Comparison of ENCODE assay signal across 11 mouse cellular contexts in the genomic region with DNA sequence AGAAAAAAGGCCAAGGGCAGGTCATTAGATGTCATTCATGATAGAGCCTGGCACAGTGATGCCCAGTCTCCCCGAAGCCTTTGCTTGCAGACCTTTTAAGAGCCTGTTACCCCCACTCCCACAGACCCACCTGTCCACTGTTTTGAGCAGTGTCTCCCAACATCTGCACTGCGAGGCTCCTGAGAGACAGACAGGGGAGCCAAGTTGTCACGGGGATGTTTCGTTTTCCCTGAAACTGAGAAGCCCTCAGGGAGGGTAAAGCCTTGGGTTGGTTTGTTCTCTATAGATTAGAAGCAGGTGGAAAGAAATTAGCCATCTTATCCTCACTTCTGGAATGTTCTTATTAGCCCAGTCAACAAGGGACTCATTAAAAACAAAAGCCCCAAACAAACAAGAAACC. TPM values are rescaled to one million over a fixed set of nuclear protein-coding genes. Genes with fewer than 3 reads are reported as not detected.
DNase-seq lines count a peak whose midpoint lies in the region; ATAC-seq and TF ChIP-seq lines count a peak whose summit lies in the region.
"Had no signal": no experiment of that assay in that cellular context is flagged by ENCODE, and none has a peak within 500 bp of the region (broad histone marks: within the 10 kb centered on the region; RNA-seq: fewer than 3 reads in every experiment).

No protein-coding gene starts in this region.

- DNase-seq in gastrocnemius, adult 18-20 months (ENCODE audit: low spot score): peak; percentile 39
- DNase-seq in gastrocnemius, postnatal 4 days (ENCODE audit: low spot score in 2 of 2): no peak
- DNase-seq in lung, embryonic 14.5 days: no peak
- DNase-seq in lung, adult 18-20 months: no peak
- DNase-seq in embryonic facial prominence, embryonic 14.5 days (ENCODE audit: low spot score): peak; percentile 61
- no peak for DNase-seq in liver, embryonic 14.5 days (ENCODE audit: low read depth in 3 of 3, low spot score in 3 of 3)
- no peak for DNase-seq in adrenal gland, adult 18-20 months (ENCODE audit: low spot score in 2 of 2)
- DNase-seq in embryo, embryonic 11 days: no peak
- DNase-seq: cerebellum, adult 11-12 months had no signal

- H3K36me3 ChIP-seq in lung, embryonic 14.5 days (ENCODE audit: insufficient read depth): no peaks in the 10 kb centered on the region
- no peaks in the 10 kb centered on the region for H3K36me3 ChIP-seq in embryonic facial prominence, embryonic 14.5 days (ENCODE audit: control insufficient read depth, insufficient read depth, low read length)
- no peaks in the 10 kb centered on the region for H3K36me3 ChIP-seq in liver, embryonic 14.5 days (replicated peaks; ENCODE audit: control insufficient read depth, insufficient read depth, low read depth)
- H3K36me3 ChIP-seq: limb, embryonic 15.5 days had no signal

- H3K27ac ChIP-seq in lung, embryonic 14.5 days (ENCODE audit: low read depth): peak overlapping the region; percentile 6; the same call in 1 of the 2 replicates
- no peak overlapping the region for H3K27ac ChIP-seq in embryonic facial prominence, embryonic 14.5 days (replicated peaks; ENCODE audit: low read depth, low read length)
- no peak overlapping the region for H3K27ac ChIP-seq in liver, embryonic 14.5 days
- H3K27ac ChIP-seq: limb, embryonic 15.5 days had no signal

- no peak overlapping the region for H3K4me3 ChIP-seq in lung, embryonic 14.5 days (ENCODE audit: low read depth, low read length)
- H3K4me3 ChIP-seq in embryonic facial prominence, embryonic 14.5 days (ENCODE audit: low read depth, low read length): no peak overlapping the region
- no peak overlapping the region for H3K4me3 ChIP-seq in liver, embryonic 14.5 days (ENCODE audit: insufficient read depth in 1 of 2, low read depth in 2 of 2, low read length in 2 of 2)
- H3K4me3 ChIP-seq: limb, embryonic 15.5 days had no signal

- H3K27me3 ChIP-seq in lung, embryonic 14.5 days (ENCODE audit: insufficient read depth, low read length): no peaks in the 10 kb centered on the region
- H3K27me3 ChIP-seq in embryonic facial prominence, embryonic 14.5 days (replicated peaks; ENCODE audit: control insufficient read depth, insufficient read depth, low read length): no peaks in the 10 kb centered on the region
- H3K27me3 ChIP-seq in liver, embryonic 14.5 days (ENCODE audit: control insufficient read depth, insufficient read depth, low read length): no peaks in the 10 kb centered on the region
- H3K27me3 ChIP-seq: limb, embryonic 15.5 days had no signal

- no peak for TF ChIP-seq EP300 in liver, embryonic 14.5 days (IDR thresholded peaks at IDR 0.05; ENCODE audit: low read depth)

- 35% methylated on average over 4 of the region's 4 CpGs for WGBS in lung, embryonic 14.5 days
- WGBS in embryonic facial prominence, embryonic 14.5 days: 16% methylated on average over 4 of the region's 4 CpGs
- 9% methylated on average over 4 of the region's 4 CpGs for WGBS in liver, embryonic 14.5 days (ENCODE audit: insufficient replicate concordance)

- H3K4me1 ChIP-seq in lung, embryonic 14.5 days (ENCODE audit: insufficient read depth): peaks cover 15% of the 10 kb centered on the region
- H3K4me1 ChIP-seq in embryonic facial prominence, embryonic 14.5 days (ENCODE audit: control insufficient read depth, insufficient read depth, low read length): peaks cover 31% of the 10 kb centered on the region
- H3K4me1 ChIP-seq in liver, embryonic 14.5 days (replicated peaks; ENCODE audit: control insufficient read depth in 2 of 2, insufficient read depth in 2 of 2, low read length in 1 of 2): peaks cover 4 to 15% of the 10 kb centered on the region in 2 experiments; a peak in 3 of 4 replicates

- TF ChIP-seq CTCF in lung, embryonic 14.5 days (IDR thresholded peaks at IDR 0.05; ENCODE audit: low read depth): no peak
- no peak for TF ChIP-seq CTCF in liver, embryonic 14.5 days (IDR thresholded peaks at IDR 0.05; ENCODE audit: low read depth)

- H3K4me2 ChIP-seq in lung, embryonic 14.5 days: no peak overlapping the region
- peak overlapping the region; percentile 34 for H3K4me2 ChIP-seq in embryonic facial prominence, embryonic 14.5 days (ENCODE audit: low read depth, low read length)
- H3K4me2 ChIP-seq in liver, embryonic 14.5 days (ENCODE audit: low read depth): peak overlapping the region; percentile 16

- H3K9me3 ChIP-seq in lung, embryonic 14.5 days (ENCODE audit: low read depth, low read length): no peaks in the 10 kb centered on the region
- no peaks in the 10 kb centered on the region for H3K9me3 ChIP-seq in embryonic facial prominence, embryonic 14.5 days (ENCODE audit: control insufficient read depth, low read length)
- no peaks in the 10 kb centered on the region for H3K9me3 ChIP-seq in liver, embryonic 14.5 days (ENCODE audit: control insufficient read depth, low read length)
- H3K9me3 ChIP-seq: limb, embryonic 15.5 days had no signal

- no peak overlapping the region for H3K9ac ChIP-seq in lung, embryonic 14.5 days
- H3K9ac ChIP-seq in embryonic facial prominence, embryonic 14.5 days (ENCODE audit: low read depth, low read length): no peak overlapping the region
- H3K9ac ChIP-seq in liver, embryonic 14.5 days (replicated peaks): no peak overlapping the region
- H3K9ac ChIP-seq: limb, embryonic 15.5 days had no signal

- no peak for ATAC-seq in lung, embryonic 14.5 days (ENCODE audit: insufficient read depth)
- ATAC-seq in embryonic facial prominence, embryonic 14.5 days (ENCODE audit: low read depth): no peak
- ATAC-seq in liver, embryonic 14.5 days (ENCODE audit: insufficient read depth): no peak

RNA-seq across cellular contexts. Expression of gene Mrps23, which starts 30.6 kb away (rescaled TPM):
- 100 to 1,000 TPM; 147 to 169 TPM for total RNA-seq in gastrocnemius, adult 18-20 months (2021)
- total RNA-seq in gastrocnemius, postnatal 4 days (2021): 100 to 1,000 TPM in 1 of 2 experiments, 10 to 100 TPM in 1; 97.6 to 102 TPM
- 55.1 and 57.6 TPM in 2 replicates for polyA plus RNA-seq in lung, embryonic 14.5 days (2014; fragmentation: Nextera tagmentation; extraction: Ambion mirVana)
- 55.6 and 59.4 TPM in 2 replicates for polyA plus RNA-seq in embryonic facial prominence, embryonic 14.5 days (2014; fragmentation: Nextera tagmentation; extraction: Ambion mirVana)
- 20.6 and 30.2 TPM in 2 replicates for polyA plus RNA-seq in liver, embryonic 14.5 days (2012; rRNA removed)
- polyA plus RNA-seq in liver, embryonic 14.5 days (2014; fragmentation: Nextera tagmentation; extraction: Ambion mirVana): 33.3 and 33.7 TPM in 2 replicates
- 100 to 1,000 TPM; 173 to 206 TPM for total RNA-seq in adrenal gland, adult 18-20 months (2021)

RNA-seq across cellular contexts. Expression of gene Ccdc182, which starts 59.1 kb away (rescaled TPM):
- not detected for total RNA-seq in gastrocnemius, adult 18-20 months (2021)
- not detected for total RNA-seq in gastrocnemius, postnatal 4 days (2021)
- not detected in 2 replicates for polyA plus RNA-seq in lung, embryonic 14.5 days (2014; fragmentation: Nextera tagmentation; extraction: Ambion mirVana)
- not detected in 2 replicates for polyA plus RNA-seq in embryonic facial prominence, embryonic 14.5 days (2014; fragmentation: Nextera tagmentation; extraction: Ambion mirVana)
- 0.03 TPM in 1 of 2 replicates, not detected in the other for polyA plus RNA-seq in liver, embryonic 14.5 days (2012; rRNA removed)
- not detected in 2 replicates for polyA plus RNA-seq in liver, embryonic 14.5 days (2014; fragmentation: Nextera tagmentation; extraction: Ambion mirVana)
- not detected for total RNA-seq in adrenal gland, adult 18-20 months (2021)
- polyA plus RNA-seq: frontal cortex, adult 2 months; limb, embryonic 15.5 days had no signal

Comparison
In these comparisons a context has a peak if more than half of its experiments do, and no peak if none do; other contexts are left out.
1. DNase-seq: peak in gastrocnemius, adult 18-20 months (single experiment) and embryonic facial prominence, embryonic 14.5 days (single experiment); none in gastrocnemius, postnatal 4 days (0 of 2), lung, embryonic 14.5 days (single experiment), lung, adult 18-20 months (0 of 2), liver, embryonic 14.5 days (0 of 3), adrenal gland, adult 18-20 months (0 of 2) and embryo, embryonic 11 days (single experiment).